Mouse (Mus musculus) fibroblast of lung, adult 2 months (primary cell): ENCODE results near the gene Ccdc125.
"Not testable (repeated sequence)": the region's sequence is repeated elsewhere in the genome, so short reads cannot be mapped to it uniquely, and the experiment has no call there.

Experiments used
- DNase-seq: peaks from one replicate; pipeline ENCODE4 v3.0.0-alpha.2; 2011; ENCODE audit warnings: low read depth

The Ccdc125 gene

DNA sequence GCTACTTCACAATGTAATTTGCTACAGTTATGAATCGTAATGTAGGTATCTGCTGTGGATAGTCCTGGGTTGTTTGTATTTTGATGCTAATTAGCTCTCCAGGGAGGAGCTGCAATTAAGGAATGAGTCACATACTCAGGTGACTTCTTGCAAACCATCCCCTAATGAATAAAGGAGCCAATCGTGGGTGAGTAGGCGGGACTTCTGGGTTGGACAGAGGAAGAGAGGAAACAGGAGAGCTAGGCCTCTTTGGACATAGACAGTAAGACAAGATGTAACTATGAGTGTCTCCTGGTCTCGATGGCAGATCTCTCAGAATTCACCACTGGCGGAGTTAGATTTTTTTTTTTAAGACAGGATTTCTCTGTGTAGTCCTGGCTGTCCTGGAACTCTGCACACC lies 52.1 kb downstream of the Ccdc125 start:
- DNase-seq: no peak

DNA sequence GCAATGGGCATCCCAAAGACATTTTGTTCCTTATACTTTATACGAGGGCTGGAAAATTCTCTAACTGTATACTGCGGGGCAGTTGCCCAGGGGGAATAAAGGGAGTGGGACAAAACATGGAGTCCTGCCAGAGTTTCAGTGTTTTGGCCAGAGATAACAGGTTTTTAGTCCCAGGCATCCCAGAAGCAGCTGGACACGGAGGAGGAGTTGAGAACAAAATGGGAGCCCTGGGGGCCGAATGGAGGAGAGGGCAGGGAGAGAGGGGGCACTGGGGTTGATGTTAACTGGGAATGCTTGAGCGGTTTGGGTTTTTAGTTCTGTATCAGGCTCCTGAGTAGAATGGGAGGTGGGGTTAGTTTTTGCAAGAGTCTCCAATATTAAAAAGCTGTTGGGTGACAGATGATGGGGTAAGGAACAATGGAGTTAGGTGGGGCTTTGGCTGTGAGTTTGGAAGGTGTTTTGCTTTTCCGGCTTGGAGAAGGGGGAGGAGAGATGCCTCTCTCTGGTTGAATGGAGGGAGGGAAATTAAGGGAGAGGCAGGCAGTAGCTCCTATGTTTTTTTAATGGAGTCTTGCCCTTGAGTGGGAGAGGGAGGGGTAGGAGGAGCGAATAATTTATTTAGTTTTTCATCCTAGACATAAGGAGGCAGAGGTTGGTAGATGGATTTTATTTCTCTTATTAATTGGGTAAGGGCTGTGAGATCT lies 54.7 kb downstream of the Ccdc125 start:
- DNase-seq: no peak

DNA sequence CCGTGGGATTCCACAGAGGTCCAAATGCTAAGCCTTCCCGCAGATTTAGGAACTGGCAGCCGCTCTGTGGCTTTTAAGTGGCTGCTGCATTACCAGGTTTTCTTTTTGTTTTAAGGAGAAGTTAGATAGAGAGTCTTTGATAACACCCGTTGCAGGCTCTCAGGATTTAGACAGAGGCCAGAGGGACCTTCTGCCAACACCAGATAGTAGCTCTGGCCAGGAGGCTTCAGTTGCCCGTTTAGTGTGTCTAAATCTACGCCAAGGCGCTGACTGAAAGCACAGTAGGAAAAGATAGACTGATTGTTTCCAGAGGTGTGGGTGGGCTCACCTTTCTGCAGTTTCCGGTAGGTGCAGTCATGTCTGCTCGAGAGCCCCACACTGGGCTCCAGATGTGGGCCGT lies 55.7 kb downstream of the Ccdc125 start:
- no peak for DNase-seq

- DNase-seq: no peak
These were observed 58.6 kb downstream of the Ccdc125 start for GRCm38 (mm10) chr13:100728086-100728485.

DNA sequence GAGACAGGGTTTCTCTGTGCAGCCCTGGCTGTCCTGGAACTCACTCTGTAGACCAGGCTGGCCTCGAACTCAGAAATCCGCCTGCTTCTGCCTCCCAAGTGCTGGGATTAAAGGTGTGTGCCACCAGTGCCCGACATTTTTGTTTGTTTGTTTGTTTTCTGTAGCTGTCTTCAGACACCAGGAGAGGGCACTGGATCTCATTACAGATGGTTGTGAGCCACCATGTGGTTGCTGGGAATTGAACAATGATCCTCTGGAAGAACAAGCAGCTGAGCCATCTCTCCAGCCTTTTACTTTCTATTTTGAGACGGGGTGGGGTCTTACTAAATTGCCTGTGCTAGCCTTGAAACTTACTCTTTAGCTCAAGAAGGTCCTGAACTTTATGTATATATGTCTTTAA lies 59.0 kb downstream of the Ccdc125 start:
- not testable (repeated sequence) for DNase-seq

GRCm38 (mm10) chr13:100730153-100730860 lies 60.8 kb downstream of the Ccdc125 start:
- DNase-seq: no peak

- peak; percentile 94 for DNase-seq
These were observed 61.3 kb downstream of the Ccdc125 start, which contains the start of gene Cdk7 for GRCm38 (mm10) chr13:100730861-100731176. Gene Cdk7, minus strand, starts transcription at chr13:100730939.

GRCm38 (mm10) chr13:100731462-100732046 lies 62.0 kb downstream of the Ccdc125 start:
- not testable (repeated sequence) for DNase-seq

DNA sequence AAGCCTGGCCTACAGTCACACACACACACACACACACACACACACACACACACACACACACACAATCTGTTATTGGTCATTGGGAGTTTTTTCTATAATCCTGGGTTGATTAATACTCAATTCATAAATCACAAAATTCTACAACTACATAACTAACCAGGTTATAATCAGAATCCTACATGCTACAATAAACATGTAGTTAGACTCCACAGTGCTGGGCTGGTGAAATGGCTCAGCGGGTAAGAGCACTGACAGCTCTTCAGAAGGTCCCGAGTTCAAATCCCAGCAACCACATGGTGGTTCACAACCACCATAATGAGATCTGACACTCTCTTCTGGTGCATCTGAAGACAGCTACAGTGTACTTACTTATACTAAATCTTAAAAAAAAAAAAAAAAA lies 63.2 kb downstream of the Ccdc125 start:
- no peak for DNase-seq

GRCm38 (mm10) chr13:100742831-100743230 lies 73.3 kb downstream of the Ccdc125 start:
- no peak for DNase-seq

GRCm38 (mm10) chr13:100743346-100744035 lies 74.0 kb downstream of the Ccdc125 start:
- no peak for DNase-seq

DNA sequence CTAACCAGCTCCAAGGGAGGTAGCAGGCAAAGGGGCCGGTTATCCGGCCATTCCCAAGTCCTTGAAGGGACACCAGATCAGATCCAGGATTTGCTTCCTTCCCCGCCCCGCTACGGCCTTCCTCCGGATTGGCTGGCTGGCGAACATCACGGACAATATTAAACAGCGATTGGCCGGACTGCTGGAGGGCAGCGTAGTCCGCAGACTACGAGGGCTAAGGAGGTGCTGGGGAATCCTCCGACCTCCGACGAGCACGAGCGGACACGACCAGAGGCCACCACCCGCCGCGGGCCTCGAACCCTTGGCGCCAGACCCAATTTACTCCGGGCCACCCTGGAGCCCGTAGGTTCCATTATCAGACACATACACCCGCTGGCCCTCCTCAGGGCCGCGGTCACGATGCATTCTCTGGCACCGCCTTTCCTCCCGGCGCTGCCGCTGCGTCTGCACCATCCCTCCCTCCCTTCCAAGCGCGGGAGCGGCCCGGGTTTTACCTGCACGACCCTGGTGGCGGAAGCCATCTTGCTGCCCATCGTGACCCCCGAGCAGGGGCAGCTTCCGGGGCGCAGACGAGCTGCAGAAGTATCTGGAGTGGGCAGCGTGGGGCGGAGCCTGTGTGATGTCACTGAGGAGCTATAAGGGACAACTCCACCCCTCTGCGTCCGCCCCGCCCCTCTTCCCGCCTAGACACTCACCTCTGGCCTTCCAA lies 74.7 kb downstream of the Ccdc125 start, which contains the start of gene Mrps36:
TSS of gene Mrps36 (minus strand) at position 624 of the 709 bp plus-strand sequence.
- DNase-seq: peak; percentile 78

DNA sequence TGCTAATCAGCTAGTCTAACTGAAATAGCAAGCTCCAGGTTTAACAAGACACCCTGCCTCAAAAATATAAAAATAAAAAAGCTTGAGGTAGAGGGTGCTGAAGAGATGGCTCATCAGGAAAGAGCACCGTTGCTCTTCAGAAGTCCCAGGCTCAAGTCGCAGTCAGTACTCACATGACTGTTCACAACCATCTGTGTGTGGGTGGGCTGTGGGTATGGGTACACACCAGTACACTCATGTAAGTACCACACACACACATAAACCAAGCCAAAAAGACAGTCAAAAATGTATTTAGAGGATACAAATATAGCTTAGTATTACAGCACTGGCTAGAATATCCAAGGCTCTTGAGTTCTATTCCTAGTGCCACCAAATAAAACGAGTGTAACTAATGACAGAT lies 76.6 kb downstream of the Ccdc125 start:
- DNase-seq: no peak
